Mouse (Mus musculus): ENCODE results near the gene Zkscan14.

Zkscan14 gene

DNA sequence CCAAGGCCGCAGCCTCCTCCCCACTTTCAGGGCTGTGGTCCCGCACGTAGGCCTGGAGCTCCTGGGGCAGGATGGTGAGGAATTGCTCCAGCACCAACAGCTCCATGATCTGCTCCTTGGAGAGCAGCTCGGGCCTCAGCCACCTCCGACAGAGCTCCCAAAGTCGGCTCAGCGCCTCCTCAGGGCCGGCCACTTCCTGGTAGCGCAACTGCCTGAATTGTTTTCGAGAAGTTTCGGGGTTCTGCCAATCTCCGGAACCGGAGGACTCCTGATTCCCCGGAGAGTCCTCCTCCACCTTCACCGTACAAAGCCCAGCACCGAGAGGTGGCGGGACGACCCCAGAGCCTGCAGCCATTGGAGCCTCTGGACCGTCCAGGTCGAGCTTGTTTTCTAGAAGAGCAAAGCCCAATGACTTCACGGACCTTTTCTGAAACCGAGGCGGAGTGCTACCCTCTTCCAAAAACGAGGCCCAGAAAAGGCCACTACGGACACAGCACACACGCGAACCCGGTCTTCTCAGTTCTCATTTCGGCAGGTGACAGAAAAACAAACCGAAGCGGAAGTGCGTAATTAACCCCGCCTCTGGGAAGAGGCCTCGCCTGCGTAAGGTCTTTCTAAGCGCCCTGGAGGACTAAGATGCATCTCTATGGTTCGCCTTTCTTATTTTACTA is at the start of gene Zkscan14:
Gene Zkscan14 (minus strand): TSS at position 548 of the 671 bp plus-strand sequence.
- in situ Hi-C loops (cut with MboI, MseI), result loop anchor here (25.0 kb wide), 1 partner anchor 839 kb away; the partner anchor contains the start of gene Baiap2l1

DNA sequence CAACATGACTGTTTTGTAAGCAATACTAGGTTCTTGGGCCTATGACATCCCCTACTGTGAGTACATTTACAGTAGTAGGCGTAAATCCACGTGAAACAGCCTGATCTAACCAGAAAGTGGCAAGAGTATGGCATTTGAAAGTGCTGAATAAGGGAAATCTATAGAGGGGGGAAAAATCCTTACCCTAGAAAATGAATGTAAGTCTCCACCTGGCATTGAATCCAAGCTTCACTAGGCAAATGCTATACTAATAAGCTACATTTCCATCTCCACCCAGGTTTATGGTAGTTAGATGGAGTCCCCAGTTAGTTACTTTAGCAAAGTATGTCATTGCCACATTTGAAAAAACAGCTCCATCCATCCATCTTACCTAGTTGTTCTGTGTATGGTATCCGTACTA is 47.9 kb upstream of the Zkscan14 start:
- in situ Hi-C loops (cut with MboI, MseI), result no loop called here

DNA sequence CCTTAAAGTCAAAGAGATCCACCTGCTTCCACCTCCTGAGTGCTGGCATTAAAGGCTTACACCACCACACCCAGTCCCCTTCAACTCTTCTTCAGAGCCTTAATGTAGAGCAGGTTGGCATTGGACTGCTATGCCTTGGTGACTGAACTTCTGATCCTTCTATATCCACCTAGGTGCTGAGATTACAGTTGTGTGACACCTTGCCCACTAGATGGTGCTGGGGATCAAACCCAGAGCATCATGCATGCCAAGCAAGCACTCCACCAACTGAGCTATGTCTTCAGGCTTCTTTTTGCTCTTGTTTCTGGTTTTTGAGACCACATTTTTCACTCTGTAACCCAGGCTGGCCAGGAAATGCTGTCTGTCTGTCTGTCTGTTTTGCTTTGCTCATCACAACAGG is 33.0 kb upstream of the Zkscan14 start:
- in situ Hi-C loops (cut with MboI, MseI), result no loop called here

DNA sequence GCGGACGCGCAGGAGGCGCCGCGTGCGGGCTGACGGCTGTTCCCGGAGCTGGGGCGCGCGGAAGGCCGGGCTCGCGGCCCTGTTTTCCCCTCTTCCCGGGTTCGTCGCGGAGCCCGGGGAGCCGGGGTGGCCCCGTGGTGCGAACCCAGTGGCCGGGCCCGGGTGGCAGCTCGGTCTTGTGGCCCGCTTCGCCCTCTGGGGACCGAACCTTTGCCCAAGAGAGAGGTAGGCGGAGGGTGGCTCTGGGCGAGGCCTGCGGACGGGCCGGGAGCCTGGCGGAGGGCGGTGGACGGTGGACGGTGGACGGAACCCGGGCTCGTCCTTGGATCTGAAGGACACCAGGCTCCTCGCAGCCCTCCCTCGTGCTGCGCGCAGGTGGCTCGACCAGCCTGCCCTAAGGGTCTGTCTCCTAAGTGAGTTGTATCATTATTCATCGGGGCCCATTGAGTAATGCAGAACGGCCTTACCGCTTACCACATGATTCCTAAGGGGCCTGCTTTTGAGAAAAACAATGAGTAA is 30.3 kb upstream of the Zkscan14 start:
- in situ Hi-C loops (cut with MboI, MseI), result no loop called here

DNA sequence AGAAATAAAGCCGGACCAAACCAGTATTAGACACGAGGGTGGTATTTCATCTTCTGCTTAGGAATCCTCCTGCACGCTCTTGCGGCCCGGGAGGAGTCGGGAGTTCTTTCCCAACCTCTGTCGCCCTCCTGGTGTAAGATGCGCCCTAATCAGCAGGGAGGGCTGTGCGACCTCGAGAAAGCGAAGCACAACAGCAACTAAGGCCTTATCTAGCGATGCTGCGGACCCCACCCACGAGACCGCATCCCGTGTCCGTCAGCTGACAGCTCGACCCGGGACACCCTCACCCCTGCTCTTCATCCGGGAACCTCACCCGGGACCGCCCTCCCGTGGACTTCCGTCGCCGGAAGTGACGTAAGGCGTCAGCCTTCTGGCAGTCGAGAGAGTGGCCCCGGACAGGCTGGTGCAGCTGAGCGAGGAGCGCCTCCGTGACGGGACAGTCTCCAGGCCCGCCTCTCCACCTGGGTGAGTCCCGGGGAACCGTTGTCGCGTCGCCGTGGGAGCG is 29.8 kb upstream of the Zkscan14 start, which contains the start of gene Zfp655:
Gene Zfp655 (plus strand): TSS at position 349 of the 505 bp plus-strand sequence.
- in situ Hi-C loops (cut with MboI, MseI), result no loop called here

DNA sequence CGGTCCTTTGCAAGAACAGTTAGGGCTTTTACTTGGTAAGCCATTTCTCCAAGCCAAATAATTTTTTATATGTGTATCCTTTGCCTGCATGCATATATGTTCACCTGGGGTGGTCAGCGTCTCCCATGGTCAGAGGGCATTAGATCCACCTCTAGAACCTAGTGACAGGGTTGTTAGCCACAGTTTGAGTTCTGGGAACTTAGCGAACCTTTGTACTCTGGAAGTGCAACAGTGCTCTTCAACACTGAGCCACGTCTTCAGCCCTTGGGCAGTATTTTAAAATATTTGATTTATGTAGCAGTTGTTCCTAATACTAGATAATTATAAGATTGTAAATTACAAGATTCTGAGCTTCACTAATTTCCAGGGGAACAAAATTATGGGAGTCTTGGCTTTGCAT is 29.0 kb upstream of the Zkscan14 start:
- in situ Hi-C loops (cut with MboI, MseI), result no loop called here

DNA sequence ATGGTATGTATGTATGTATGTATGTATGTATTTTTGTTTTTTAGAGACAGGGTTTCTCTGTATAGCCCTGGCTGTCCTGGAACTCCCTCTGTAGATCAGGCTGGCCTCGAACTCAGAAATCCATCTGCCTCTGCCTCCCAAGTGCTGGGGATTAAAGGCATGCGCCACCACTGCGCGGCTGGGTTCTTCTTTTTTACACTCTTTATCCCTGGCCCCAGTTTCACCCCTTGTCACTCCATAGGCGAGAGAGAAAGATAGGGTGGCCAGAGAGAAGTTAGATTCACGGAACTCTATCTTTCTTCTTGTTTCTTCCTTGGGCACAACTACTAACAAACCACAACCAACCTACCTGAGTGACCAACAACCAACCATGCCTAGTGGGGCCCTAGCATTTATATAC is 27.6 kb upstream of the Zkscan14 start:
- in situ Hi-C loops (cut with MboI, MseI), result loop anchor here (5.0 kb wide), 1 partner anchor 53 kb away; the partner anchor contains the start of gene Zscan25

DNA sequence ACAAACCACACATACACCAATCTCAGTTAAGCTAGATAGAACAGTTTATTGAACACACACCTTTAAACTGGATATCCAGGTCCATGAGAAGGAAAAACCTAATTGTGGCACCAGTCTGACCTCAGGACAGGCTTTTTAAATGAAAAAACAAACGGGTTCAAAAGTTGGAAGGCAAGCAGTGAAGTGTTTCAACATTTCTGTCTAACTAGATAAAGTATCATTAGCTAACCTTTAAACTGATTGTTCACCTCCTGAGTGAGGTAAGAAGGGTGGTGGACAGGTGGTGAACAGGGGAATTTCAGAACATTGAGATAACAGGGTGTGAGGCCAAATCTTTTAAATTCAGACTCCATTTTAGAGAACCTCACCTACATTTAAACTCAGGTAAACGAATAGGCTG is 24.8 kb upstream of the Zkscan14 start:
- in situ Hi-C loops (cut with MboI, MseI), result loop anchor here (5.0 kb wide), 1 partner anchor 56 kb away; the partner anchor contains the start of gene Zscan25

DNA sequence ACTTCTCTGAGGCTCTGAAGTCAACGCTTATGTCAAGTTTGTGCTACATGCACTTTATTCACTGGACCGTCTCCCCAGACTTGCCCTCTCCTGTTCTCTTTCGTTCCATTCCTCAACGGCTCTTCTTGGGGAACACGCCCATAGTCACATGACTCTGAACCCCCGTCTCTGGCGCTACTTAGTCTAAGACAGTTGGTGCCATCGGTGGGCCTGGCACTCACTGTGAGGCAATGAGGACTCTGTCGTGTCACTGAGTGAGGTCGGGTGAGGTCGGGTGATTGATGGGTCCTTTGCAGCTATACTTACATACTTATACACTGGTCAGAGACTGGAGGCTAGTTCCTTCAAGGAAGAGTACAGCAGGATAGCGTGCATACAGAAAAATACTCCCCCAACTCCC is 21.7 kb upstream of the Zkscan14 start:
- in situ Hi-C loops (cut with MboI, MseI), result loop anchor here (25.0 kb wide), 1 partner anchor 861 kb away; the partner anchor contains the start of gene Baiap2l1

DNA sequence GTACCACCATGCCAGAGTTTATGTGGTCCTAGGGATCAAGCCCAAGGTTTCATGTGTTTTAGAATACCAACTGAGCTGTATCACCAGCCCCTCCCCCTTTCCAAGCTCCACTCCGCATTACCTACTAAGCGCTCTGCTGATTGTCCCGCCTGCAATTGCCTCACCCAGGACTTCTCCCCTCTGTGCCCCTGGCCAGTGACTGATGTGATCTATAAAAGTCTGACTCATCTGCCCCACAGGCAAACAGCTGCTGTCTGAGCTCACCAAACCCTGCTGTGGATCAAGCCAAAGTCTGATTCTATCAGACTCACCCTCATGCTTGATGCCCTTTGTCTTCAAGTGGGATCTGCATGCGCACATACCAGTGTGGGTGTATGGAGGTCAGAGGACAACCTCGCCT is 21.2 kb upstream of the Zkscan14 start:
- in situ Hi-C loops (cut with MboI, MseI), result loop anchor here (25.0 kb wide), 1 partner anchor 861 kb away; the partner anchor contains the start of gene Baiap2l1

DNA sequence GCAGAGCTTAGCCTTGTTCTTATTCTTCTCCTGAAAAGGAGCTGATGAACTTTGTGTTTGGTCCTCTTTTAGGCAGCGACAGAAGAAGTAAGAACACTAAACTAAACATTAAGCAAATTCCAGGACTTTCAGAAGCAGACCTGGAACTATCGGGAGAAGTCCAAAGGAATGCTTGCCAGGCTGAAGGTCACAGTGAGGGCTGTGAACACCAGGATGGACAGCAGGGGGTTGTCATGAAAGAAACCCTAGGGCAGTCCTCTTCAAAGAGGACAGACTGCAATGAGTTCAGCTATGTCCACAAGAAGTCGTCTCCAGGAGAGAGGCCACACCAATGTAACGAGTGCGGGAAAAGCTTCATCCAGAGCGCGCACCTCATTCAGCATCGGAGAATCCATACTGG is 18.3 kb upstream of the Zkscan14 start:
- in situ Hi-C loops (cut with MboI, MseI), result loop anchor here (25.0 kb wide), 1 partner anchor 858 kb away; the partner anchor contains the start of gene Baiap2l1

DNA sequence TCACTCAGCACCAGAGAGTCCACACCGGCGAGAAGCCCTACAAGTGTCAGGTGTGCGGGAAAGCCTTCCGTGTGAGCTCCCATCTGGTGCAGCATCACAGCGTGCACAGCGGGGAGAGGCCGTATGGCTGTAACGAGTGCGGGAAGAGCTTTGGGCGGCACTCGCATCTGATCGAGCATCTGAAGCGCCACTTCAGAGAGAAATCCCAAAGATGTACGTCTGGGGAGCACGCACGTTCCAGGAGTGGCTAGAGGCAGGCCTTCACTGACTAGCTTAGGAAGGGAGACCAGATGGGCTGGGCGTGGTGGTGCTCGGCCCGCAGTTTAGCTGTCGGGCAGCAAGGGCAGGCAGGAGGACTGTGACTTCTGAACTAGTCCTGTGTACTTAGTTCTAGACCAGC is 17.0 kb upstream of the Zkscan14 start:
- in situ Hi-C loops (cut with MboI, MseI), result loop anchor here (25.0 kb wide), 1 partner anchor 856 kb away; the partner anchor contains the start of gene Baiap2l1

DNA sequence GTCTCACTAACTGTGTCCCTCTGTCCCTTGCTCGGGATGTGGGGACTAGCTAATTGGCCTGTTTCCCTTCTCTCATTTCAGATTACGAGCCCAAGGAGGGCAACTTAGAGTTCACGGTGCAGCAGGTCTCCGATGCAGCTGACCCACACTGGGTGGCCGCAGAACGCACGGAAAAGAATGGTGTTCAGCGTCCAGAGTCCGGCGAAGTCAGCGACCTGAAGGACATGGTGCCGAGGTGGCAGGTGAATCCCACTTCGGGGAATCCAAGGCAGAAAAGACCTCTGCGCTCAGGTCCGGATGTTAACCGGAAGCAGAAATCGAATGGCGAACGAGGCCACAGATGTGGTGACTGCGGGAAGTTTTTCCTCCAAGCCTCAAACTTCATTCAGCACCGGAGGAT is 16.5 kb upstream of the Zkscan14 start:
- in situ Hi-C loops (cut with MboI, MseI), result loop anchor here (25.0 kb wide), 1 partner anchor 856 kb away; the partner anchor contains the start of gene Baiap2l1

DNA sequence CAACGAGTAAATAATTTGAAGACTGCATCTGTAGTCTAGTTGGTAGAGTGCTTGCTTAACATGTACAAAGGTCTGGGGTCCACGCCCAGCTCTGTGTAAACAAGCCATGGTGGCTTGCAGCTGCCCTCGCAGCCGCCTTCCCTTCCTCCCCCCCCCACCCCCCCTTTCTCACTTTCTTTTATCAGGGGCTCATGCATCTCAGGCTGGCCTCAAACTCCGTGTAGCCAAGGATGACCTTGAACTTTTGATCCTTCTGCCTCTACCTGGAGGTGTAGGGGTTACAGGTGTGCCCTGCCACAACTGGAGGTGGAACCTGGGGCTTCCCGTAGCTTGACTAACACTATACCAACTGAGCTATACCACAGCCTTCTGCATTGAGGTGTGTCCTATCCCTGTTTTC is 16.1 kb upstream of the Zkscan14 start:
- in situ Hi-C loops (cut with MboI, MseI), result loop anchor here (25.0 kb wide), 1 partner anchor 855 kb away; the partner anchor contains the start of gene Baiap2l1

DNA sequence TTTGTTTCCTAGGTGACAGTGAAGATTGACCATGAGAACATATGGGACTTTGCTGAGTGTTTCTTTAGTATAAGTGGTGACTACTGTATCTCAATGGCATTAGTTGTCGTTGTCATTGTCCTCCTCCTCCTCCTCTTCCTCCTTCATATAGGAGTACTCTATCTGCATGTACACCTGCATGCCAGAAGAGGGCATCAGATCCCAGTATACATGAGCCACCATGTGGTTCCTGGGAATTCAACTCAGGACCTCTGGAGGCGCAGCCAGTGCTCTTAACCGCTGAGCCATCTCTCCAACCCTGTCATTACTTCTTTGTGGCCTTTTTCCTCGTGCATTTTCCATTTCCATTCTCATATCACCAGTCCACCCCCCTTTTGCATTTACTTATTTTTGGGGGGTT is 13.0 kb upstream of the Zkscan14 start:
- in situ Hi-C loops (cut with MboI, MseI), result loop anchor here (25.0 kb wide), 1 partner anchor 852 kb away; the partner anchor contains the start of gene Baiap2l1

DNA sequence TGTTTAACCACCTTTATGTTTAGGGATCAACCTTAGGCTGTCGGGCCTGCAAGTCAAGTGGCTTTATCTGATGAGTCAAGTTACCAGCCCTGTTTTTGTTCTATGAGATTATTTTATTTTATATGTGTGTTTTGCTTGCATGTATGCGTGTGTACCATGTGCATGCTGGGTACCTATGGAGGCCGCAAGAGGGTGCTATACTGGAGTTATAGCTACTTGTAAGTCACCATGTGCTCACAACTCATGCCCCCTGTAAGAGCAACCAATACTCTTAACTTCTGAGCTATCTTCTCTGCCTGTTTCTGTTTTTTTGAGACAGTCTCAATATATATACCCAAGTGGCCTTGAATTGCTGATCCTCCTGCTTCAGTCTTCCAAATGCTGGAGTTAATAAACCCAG is 11.8 kb upstream of the Zkscan14 start:
- in situ Hi-C loops (cut with MboI, MseI), result loop anchor here (25.0 kb wide), 1 partner anchor 851 kb away; the partner anchor contains the start of gene Baiap2l1

DNA sequence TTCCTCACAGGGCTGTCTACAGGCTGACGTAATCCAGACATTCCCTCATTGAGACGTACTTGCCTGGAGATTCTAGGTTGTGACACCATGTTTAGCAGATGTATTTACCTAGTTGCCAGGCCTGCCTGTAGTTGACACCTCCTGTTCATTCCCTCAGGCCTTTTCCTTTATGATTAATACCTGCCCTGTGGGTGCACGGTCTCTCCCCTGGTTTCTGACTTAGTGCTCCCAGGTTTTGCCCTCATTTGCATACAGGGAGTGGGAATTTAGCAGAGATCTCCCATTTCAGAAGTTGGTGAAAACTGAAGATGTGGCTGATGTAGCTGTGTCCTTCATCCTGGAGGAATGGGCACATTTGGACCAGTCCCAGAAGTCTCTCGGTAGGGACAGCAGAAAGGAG is 10.5 kb upstream of the Zkscan14 start:
- in situ Hi-C loops (cut with MboI, MseI), result loop anchor here (25.0 kb wide), 1 partner anchor 850 kb away; the partner anchor contains the start of gene Baiap2l1

DNA sequence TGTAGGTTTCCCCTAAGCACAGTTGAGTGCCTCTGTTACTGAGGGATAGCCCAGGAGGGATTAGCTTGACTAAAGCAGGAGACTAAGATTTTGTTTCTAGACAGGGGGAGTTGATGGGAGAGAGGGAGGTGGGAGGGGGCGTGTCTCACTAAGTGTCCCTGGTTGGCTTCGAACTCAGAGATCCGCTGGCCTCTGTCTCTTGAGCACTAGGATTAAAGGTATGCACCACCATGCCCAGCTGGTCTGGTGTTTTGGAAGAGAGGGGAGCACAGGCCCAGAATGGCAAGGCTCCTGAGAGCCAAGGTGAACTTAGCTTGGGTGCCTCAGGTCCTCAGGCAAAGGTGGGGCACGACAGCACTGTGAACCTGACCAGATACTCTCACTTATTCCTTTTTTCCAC is 9.7 kb upstream of the Zkscan14 start:
- in situ Hi-C loops (cut with MboI, MseI), result loop anchor here (25.0 kb wide), 1 partner anchor 849 kb away; the partner anchor contains the start of gene Baiap2l1

DNA sequence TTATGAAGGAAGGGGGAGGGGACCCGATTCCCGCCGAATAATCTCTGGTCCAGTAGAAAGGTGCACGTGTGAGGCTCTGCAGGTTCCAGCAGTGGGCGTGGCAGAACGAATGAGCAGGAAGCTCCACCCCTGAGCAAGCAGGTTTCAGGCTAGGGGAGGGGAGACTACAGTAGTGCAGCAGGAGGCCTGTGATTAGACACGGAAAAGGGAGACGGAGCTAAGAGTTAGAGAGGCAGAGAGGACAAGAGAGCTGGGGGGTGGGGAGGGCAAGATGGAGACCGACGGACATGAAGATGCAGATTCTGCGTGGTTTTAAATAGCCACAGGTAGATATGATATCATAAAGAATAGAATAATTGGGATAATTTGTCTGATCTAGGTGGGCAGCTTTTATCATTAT is 6.7 kb upstream of the Zkscan14 start:
- in situ Hi-C loops (cut with MboI, MseI), result loop anchor here (25.0 kb wide), 1 partner anchor 846 kb away; the partner anchor contains the start of gene Baiap2l1

DNA sequence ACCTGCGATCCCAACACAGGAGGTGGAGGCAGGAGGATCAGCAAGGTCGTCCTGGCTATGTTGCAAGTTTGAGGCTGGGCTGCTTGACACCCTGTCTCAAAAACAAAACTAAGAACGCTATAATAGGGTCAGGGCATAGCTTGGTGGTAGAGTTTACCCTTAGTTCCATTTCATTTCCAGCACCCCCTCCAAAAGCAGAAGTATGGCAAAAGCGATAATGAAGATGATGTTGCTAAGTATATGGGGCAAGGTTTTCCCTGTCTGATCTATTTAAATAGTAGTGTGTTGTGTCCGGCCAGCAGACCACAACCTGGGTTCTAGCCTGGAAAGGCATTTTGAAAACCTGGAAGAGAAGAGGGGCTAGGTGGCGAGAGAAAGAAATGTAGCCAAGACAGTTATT is 6.3 kb upstream of the Zkscan14 start:
- in situ Hi-C loops (cut with MboI, MseI), result loop anchor here (25.0 kb wide), 1 partner anchor 846 kb away; the partner anchor contains the start of gene Baiap2l1

DNA sequence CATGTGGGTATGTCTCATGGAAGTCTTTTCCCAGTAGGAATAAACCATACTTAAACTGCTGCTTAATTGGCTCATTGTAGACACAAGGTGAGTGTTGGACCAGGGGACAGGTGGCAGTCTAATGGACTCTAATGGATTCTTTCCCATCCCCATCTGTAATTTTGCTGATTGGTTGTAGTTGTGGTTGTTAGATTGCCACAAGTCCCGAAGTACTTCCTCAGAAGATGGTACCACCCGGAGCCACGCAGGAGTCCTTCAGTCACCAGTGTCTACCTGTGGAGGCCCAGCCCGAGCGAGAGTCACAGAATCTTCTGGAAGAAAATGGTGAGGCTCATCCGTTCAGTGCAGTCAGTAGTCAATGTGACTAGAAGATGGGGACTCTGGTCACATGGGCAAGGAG is 5.7 kb upstream of the Zkscan14 start:
- in situ Hi-C loops (cut with MboI, MseI), result loop anchor here (25.0 kb wide), 1 partner anchor 845 kb away; the partner anchor contains the start of gene Baiap2l1

DNA sequence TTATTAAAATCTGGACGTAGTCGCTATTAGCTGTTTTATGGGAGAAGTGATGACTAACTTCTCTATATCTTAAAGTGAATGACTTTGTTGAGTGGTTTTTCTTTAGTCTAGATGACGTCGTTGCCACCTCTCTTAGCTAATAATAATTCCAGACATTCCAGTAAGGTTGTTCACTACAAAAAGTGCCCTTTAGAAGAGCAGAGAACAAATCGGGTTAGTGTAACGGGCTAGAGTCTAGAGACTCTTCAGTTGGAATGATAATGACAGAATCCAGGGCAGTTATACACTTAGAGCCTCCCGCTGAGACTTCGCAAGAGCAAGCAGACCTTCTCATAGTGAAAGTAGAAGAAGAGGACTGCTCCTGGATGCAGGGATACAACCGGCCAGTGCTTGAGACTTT is 3.4 kb upstream of the Zkscan14 start:
- in situ Hi-C loops (cut with MboI, MseI), result loop anchor here (25.0 kb wide), 1 partner anchor 843 kb away; the partner anchor contains the start of gene Baiap2l1
